Mouse (Mus musculus): ENCODE data around the gene Map4k3.

Gene Map4k3

DNA sequence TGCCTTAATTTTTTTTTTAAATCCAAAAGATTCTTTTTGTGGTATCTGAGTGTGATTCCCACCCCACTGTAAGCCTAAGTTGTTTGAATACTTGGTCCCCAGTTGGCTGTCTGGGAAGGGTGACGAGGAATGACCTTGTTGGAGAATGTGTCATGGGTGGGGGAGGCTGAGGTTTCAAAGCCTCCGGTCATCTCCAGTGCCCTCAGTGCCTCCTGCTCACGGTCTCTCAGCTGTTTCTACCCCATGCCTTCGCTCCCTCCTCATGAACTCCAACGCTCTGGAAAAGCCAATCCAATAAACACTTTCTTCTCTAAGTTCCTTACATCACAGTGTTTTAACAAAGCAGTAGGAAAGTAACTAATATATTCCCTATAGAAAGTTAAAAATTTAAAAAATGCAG, 45.2 kb downstream of the Map4k3 start:
- DNase-seq (ENCODE audit: low read depth): no peak

- no peak for DNase-seq (ENCODE audit: low read depth)
These were observed 50.1 kb downstream of the Map4k3 start for GRCm38 (mm10) chr17:80678190-80678589.

- no peak for DNase-seq (ENCODE audit: low read depth)
These were observed 51.3 kb downstream of the Map4k3 start for GRCm38 (mm10) chr17:80676859-80677535.

- no peak for DNase-seq (ENCODE audit: low read depth)
These were observed 52.1 kb downstream of the Map4k3 start for GRCm38 (mm10) chr17:80676211-80676610.

DNA sequence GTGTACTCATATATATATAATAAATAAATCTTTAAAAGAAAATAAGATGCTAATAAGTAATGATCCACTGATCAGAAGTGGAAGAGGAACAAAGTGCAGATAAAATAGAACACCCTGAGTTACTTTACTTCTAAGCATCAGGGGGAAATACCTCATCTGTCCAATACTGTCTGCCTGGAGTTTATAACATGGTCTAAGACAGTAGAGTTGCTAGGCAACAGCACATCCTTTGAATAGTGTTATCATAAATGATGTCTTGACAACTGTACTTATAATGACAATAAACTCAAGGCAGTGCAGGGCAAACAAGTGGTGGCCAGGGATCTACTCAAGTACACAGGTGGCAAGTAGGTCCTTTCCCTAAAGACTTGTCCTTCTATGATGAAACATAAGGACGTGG, 57.9 kb downstream of the Map4k3 start:
- DNase-seq (ENCODE audit: low read depth): no peak

- DNase-seq (ENCODE audit: low read depth): no peak
These were observed 64.7 kb downstream of the Map4k3 start for GRCm38 (mm10) chr17:80663623-80664022.

GRCm38 (mm10) chr17:80662836-80663620, 65.3 kb downstream of the Map4k3 start:
- no peak for DNase-seq (ENCODE audit: low read depth)

DNA sequence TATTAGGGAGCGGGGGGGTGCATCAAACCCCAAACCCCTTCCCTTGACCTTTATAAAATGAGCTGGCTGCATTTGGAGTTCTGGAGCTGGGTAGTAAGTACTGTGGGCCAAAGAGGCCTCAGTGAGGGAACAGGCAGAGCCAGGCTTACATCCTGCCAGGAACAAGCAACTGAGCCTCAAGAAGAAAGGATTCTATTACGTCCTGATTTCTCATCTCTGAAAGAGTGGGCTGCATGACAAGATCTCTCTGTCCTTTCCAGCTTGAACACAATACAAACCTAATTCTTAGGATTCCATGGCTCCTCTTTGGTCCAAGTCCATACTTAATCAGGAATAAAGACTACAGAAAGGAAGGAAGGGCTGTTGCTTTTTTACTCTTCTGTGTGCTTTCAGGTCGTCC, 66.4 kb downstream of the Map4k3 start:
- no peak for DNase-seq (ENCODE audit: low read depth)

DNA sequence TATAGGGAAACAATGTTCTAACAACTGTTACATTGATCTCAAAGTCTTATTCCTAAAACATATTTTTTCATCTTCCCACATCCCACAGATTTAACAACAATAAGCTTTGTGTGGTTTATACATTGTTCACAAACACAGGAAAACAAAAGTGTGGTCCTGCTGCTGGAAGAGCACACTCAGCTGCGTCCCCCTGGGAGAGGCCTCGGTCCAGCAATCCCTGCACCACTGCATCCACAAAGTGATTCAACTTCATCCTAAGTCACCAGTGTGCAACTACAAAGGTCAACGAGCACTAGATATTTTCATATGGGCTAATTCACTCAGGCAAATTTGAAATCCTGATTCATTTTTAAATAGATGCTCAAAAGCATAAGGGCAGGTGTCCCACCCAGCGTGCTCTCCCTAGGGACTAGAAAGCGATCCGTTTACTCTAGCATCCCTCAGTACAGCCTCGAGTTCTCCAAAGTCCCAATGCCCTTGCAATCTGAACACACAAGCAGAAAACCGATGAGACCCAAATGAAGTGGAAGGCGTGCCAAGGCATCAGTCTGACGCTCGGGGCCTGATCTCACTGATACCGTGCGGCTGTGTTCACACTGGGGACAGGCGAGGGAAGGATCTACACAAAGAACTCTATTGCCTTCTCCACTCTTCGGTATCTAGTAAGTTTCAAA, 67.4 kb downstream of the Map4k3 start:
- DNase-seq (ENCODE audit: low read depth): no peak

- DNase-seq (ENCODE audit: low read depth): no peak
These were observed 68.1 kb downstream of the Map4k3 start for GRCm38 (mm10) chr17:80660234-80660633.

DNA sequence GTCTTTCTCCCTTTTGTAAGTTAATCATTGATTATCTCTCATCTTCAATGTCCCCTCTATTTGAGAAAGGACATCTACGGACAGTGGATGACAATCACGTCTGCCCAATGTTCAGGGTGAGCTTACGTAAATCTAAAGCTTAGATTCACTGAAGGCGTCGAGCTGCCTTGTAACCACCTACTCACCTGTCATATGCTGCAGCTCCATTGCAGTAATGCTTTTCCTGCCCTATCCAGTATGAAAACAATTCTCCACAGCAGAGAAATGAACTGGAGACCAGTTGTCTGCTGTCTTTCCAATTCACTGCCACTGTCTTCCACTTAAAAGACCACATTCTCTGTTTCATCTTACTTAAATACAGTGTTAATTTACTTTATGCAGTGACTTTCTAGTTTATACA, 68.5 kb downstream of the Map4k3 start:
- DNase-seq (ENCODE audit: low read depth): no peak

- DNase-seq (ENCODE audit: low read depth): no peak
These were observed 74.0 kb downstream of the Map4k3 start for GRCm38 (mm10) chr17:80654323-80654722.

DNA sequence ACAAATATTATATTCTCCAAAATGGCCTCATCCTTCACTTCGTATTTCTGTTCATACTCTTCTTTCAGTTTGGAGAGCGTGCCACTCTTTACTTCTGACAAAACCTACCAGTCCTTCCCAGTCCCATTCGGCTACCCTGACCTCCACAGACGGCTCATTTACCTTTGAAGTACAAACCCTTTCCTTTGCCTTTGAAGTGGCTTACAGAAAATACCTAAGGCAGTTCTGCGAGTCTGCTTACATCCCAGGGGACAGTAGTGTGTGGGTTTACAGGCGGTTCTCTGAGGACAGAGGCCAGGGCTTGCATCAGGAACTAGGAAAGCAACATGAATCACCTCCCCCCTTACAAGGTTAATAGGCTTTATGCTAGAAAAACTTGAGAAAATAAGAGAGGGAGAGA, 75.5 kb downstream of the Map4k3 start:
- no peak for DNase-seq (ENCODE audit: low read depth)

GRCm38 (mm10) chr17:80646843-80647242, 81.4 kb downstream of the Map4k3 start:
- DNase-seq (ENCODE audit: low read depth): no peak

DNA sequence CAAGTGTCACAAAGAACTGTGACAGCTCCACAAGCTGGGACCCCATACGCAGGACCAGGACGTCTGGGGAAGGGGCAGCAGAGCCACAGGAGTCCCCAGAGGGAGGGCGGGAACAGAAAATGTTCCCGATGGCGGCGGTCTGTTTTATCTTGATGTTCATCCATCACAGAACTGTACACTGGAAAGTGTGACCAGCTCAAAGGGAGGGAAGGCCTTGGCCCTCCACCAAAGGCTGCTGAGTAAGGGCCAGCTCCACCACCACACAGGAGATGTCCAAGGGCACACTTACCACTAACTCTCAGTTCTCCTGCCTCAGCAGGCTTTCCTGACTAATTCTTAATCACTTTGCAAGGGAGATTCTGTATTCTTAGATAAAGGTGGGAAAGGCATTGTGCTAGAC, 82.2 kb downstream of the Map4k3 start:
- no peak for DNase-seq (ENCODE audit: low read depth)

GRCm38 (mm10) chr17:80645694-80646034, 82.6 kb downstream of the Map4k3 start:
- DNase-seq (ENCODE audit: low read depth): no peak

DNA sequence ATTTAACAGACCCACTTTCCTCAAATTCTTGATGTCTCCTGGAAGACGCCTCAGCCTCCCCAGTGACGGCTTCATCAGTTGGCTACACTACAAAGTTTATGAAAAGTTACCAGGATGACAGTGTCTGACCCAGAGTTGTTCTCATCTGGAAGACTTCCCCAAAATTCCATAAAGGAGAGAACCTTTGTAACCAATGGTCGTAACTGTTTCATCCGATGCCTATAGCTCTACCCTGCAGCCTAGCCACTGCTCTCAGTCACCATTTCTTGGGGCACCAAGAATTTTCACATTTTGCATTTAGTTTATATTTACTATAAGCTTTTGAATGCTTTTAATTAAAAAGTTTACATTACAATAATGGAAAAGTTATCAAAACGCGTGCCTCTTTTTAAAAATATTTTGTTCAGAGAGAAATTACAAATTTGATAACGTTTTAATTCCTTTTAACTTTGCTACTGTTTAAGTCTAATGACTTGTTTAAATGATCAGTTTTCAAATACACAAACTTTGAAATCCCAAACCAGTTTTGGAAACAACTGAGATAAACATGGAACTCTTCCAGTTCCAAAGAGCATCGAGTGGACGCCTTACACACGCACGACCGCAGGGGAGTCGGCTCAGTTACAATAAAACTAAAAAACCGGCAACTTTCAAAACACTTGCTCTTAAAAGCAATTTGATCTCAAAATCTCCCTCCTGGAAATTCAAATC, 83.1 kb downstream of the Map4k3 start:
- DNase-seq (ENCODE audit: low read depth): no peak

- no peak for DNase-seq (ENCODE audit: low read depth)
These were observed 83.7 kb downstream of the Map4k3 start for GRCm38 (mm10) chr17:80644567-80644966.

- DNase-seq (ENCODE audit: low read depth): no peak
These were observed 90.2 kb downstream of the Map4k3 start for GRCm38 (mm10) chr17:80638121-80638520.

DNA sequence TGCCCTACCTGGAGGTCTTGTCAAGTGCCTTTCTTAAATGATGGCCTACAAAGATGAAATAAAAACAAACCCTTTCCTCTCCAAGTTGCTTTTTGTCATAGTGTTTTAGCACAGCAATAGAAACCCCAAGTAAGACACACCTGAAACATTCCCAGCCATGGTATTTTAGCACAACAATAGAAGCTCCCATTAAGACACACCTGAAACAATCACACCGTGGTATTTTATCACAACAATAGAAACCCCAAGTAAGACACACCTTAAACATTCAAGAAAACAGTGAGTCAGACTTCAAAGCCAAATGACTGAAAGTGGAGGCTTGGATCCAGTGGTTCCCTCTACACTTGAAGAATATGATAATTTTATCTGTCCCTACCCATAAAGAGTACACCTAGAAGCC, 92.5 kb downstream of the Map4k3 start:
- no peak for DNase-seq (ENCODE audit: low read depth)

GRCm38 (mm10) chr17:80632846-80633245, 95.4 kb downstream of the Map4k3 start:
- no peak for DNase-seq (ENCODE audit: low read depth)

DNA sequence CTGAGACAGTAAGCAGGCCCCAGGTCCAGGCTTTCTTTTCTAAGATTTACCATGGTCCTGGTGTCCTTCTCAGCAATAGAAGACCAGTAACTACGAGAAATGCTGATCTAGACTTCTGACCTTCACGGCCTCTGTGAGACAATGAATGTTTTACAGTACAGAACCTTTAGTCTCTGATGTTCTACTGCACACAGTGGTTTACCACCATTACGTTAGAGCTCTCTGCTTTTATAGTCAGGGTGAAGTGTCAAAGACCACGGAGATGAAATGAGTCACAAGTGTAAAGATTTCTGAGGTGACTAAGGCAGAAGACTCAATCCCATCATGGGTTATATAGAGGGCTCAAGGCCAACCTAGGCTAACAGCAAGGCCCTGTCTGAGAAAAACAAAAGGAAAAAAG, 95.9 kb downstream of the Map4k3 start:
- no peak for DNase-seq (ENCODE audit: low read depth)

- no peak for DNase-seq (ENCODE audit: low read depth)
These were observed 97.3 kb downstream of the Map4k3 start for GRCm38 (mm10) chr17:80631028-80631427.

Data from c-Kit-positive CD71-positive TER-119-negative erythroid progenitor cells, embryonic 14.5 days (primary cell).